Mouse (Mus musculus): Measurements from ENCODE around the gene Olfr543. TPM values are rescaled to one million over a fixed set of nuclear protein-coding genes. Genes with fewer than 3 reads are reported as not detected.
"Not testable (repeated sequence)": the region's sequence is repeated elsewhere in the genome, so short reads cannot be mapped to it uniquely, and the experiment has no call there.

Olfr543 gene
- polyA plus RNA-seq, 1 experiment from 2014 or later = 0.30 TPM

DNA sequence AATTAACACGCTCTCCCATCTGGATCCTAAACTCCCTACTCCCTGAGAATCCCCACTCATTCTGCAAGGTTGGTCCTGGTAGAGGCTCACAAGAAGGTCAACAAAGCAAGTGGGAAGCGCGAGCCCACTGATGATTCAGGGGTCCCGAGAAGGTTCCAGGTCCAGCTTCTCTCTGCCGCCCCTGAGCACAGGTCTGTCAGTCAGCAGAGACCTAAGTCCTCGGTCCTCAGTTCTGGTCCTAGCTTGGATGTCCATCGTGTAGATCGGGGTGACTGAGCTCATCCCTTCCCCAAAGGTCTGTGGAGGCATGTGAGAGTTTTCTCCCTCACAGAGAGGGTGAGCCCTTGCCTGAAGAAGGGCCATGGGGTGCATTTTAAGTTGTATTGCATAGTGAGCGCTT lies 26.6 kb upstream of the Olfr543 start:
- H3K4me2 ChIP-seq (ENCODE audit: low read depth, low read length) = no peak overlapping the region
- no peak overlapping the region for H3K9ac ChIP-seq (ENCODE audit: low read depth, low read length)
- H3K27me3 ChIP-seq (ENCODE audit: control insufficient read depth, insufficient read depth, low read depth, low read length) = no peaks in the 10 kb centered on the region; the same call in 1 of the 2 replicates
- 59% methylated on average over 9 of the region's 9 CpGs for WGBS (ENCODE audit: insufficient replicate concordance)
- no peak overlapping the region for H3K27ac ChIP-seq (ENCODE audit: low read length)
- no peak for ATAC-seq (ENCODE audit: low read depth)
- no peaks in the 10 kb centered on the region for H3K36me3 ChIP-seq (ENCODE audit: control insufficient read depth, insufficient read depth)
- H3K4me1 ChIP-seq (ENCODE audit: control insufficient read depth, low read depth, low read length) = no peaks in the 10 kb centered on the region
- H3K4me3 ChIP-seq (ENCODE audit: low read depth, low read length) = no peak overlapping the region
- H3K9me3 ChIP-seq (replicated peaks; ENCODE audit: control insufficient read depth, low read length) = no peaks in the 10 kb centered on the region

DNA sequence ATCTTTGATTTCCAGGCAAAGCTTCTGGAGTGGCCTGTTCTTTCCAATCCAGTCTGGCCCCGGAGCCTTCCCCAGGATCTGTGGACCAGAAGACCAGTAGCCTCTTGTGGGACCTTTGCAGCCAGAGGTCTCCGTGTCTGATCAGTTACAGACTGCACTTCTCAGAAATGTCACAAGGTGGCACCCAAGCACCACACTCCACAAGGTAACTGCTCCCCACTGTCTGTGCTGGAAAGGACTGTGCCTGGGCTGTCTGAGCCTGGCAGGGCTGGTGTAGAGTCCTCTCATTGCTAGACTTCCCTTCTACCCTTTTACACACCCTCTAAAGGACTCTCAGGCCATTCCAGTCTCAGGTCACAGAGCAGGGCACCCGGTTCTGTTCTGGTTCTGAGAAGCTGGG lies 25.4 kb upstream of the Olfr543 start:
- H3K9ac ChIP-seq (ENCODE audit: low read depth, low read length) = no peak overlapping the region
- no peak overlapping the region for H3K27ac ChIP-seq (ENCODE audit: low read length)
- H3K36me3 ChIP-seq (ENCODE audit: control insufficient read depth, insufficient read depth) = no peaks in the 10 kb centered on the region
- H3K27me3 ChIP-seq (ENCODE audit: control insufficient read depth, insufficient read depth, low read depth, low read length) = no peaks in the 10 kb centered on the region; the same call in 1 of the 2 replicates
- H3K4me2 ChIP-seq (ENCODE audit: low read depth, low read length) = no peak overlapping the region
- H3K9me3 ChIP-seq (replicated peaks; ENCODE audit: control insufficient read depth, low read length) = no peaks in the 10 kb centered on the region
- H3K4me1 ChIP-seq (ENCODE audit: control insufficient read depth, low read depth, low read length) = no peaks in the 10 kb centered on the region
- H3K4me3 ChIP-seq (ENCODE audit: low read depth, low read length) = no peak overlapping the region
- 34% methylated on average over 3 of the region's 3 CpGs for WGBS (ENCODE audit: insufficient replicate concordance)
- ATAC-seq (ENCODE audit: low read depth) = peak; percentile 30; the same call in 1 of the 2 replicates

DNA sequence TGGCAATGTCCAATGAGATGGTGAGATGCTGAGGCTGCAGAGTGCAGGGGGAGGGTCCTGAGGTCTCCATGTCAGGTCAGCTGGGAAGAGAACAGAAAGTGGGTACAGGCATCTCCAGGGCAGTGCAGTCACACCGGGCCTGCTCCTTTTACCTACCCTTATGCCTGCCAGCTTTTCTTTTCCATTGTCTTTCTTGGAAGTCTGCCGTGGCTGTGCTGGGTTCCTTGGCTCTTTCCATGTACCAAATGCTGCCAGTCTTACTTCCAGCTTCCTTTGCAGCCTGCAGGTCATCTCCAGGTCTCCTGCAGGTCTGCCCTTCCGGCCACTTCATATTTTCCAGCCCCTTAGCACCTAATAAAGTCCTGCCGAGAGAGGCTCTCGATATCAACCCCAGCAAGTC lies 20.5 kb upstream of the Olfr543 start:
- Histone ChIP-seq H3K9ac (ENCODE audit: low read depth, low read length) (no peak overlapping the region), H3K4me3 (ENCODE audit: low read depth, low read length) (no peak overlapping the region), H3K27me3 (ENCODE audit: control insufficient read depth, insufficient read depth, low read depth, low read length) (no peaks in the 10 kb centered on the region), H3K4me1 (ENCODE audit: control insufficient read depth, low read depth, low read length) (no peaks in the 10 kb centered on the region), H3K9me3 (replicated peaks; ENCODE audit: control insufficient read depth, low read length) (no peaks in the 10 kb centered on the region), H3K36me3 (ENCODE audit: control insufficient read depth, insufficient read depth) (no peaks in the 10 kb centered on the region), H3K27ac (ENCODE audit: low read length) (no peak overlapping the region), H3K4me2 (ENCODE audit: low read depth, low read length) (no peak overlapping the region)
- WGBS (ENCODE audit: insufficient replicate concordance) = 63% methylated on average over 5 of the region's 5 CpGs
- ATAC-seq (ENCODE audit: low read depth) = no peak

DNA sequence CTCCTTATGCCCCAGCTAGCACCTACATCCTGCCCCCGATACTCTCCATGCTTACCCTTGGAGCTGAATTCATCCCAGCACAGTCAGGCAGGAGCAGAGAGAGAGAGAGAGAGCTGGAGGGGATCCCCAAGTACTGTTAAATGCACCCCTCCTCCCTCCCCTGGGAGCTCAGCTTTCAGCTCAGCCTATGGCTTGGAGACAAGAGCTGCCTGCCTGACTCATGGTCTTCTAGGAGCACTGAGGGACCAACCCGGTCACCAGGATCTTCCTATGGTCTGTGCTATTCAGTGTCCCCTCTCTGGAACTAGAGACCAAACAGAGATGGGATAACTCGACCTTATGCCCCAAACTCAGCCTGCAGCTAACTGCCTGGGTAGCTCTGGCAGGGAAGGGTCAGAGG lies 18.0 kb upstream of the Olfr543 start, which contains the start of gene Olfr545:
Gene Olfr545, minus strand, starts transcription at position 101 of the 400 bp plus-strand sequence.
- no peaks in the 10 kb centered on the region for H3K9me3 ChIP-seq (replicated peaks; ENCODE audit: control insufficient read depth, low read length)
- H3K9ac ChIP-seq (ENCODE audit: low read depth, low read length) = no peak within 1 kb of the TSS
- no peak within 1 kb of the TSS for H3K4me3 ChIP-seq (ENCODE audit: low read depth, low read length)
- H3K4me2 ChIP-seq (ENCODE audit: low read depth, low read length) = no peak within 1 kb of the TSS
- no peak for ATAC-seq (ENCODE audit: low read depth)
- no peak within 1 kb of the TSS for H3K27ac ChIP-seq (ENCODE audit: low read length)
- no peaks in the 10 kb centered on the region for H3K27me3 ChIP-seq (ENCODE audit: control insufficient read depth, insufficient read depth, low read depth, low read length)
- H3K4me1 ChIP-seq (ENCODE audit: control insufficient read depth, low read depth, low read length) = no peaks in the 10 kb centered on the region
- H3K36me3 ChIP-seq (ENCODE audit: control insufficient read depth, insufficient read depth) = no peaks in the 10 kb centered on the region
- 44% methylated on average over 3 of the region's 3 CpGs for WGBS (ENCODE audit: insufficient replicate concordance)

DNA sequence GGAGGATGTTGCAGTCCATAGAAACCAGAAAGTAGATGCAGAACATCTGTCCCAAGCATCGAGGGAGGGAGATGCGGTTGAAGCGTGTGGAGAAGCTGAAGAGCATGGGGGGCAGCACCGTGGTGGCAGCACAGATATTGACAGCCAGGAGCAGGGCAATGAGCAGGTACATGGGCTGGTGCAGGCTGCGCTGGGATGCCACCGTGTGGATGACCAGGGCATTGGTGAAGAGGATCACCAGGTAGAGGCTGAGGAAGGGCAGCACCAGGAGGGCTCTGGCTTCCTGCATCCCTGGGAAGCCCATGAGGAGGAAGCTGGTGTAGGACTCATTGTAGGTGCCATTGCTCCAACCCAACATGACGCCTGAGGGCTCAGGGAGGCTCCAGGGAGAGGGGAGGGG lies 12.9 kb upstream of the Olfr543 start:
- H3K27me3 ChIP-seq (ENCODE audit: control insufficient read depth, insufficient read depth, low read depth, low read length); H3K27ac ChIP-seq (ENCODE audit: low read length); H3K9me3 ChIP-seq (replicated peaks; ENCODE audit: control insufficient read depth, low read length); H3K4me1 ChIP-seq (ENCODE audit: control insufficient read depth, low read depth, low read length); ATAC-seq (ENCODE audit: low read depth); H3K9ac ChIP-seq (ENCODE audit: low read depth, low read length); H3K4me3 ChIP-seq (ENCODE audit: low read depth, low read length); H3K36me3 ChIP-seq (ENCODE audit: control insufficient read depth, insufficient read depth); H3K4me2 ChIP-seq (ENCODE audit: low read depth, low read length): not testable (repeated sequence)
- WGBS (ENCODE audit: insufficient replicate concordance) = 48% methylated on average over 7 of the region's 7 CpGs

DNA sequence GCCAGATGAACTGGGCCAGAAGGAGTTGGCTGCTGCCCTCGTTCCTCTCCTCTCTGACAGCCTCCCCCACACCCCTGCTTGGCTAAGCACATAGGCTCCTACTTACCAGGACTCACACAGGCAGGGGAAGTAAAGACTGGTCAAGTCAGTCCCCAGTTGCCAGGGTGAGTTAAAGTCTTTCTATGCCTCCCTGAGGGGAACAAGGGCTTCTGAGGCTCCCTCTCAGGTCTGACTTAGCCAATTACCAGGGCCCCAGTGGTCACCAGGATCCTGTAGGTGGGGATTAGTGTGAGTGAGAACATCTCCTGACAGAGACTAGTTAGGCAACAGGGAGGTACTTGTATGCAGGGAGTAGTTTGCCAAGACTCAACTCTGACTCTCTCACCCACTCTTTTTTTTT lies 6.7 kb upstream of the Olfr543 start, which contains the start of gene Olfr544:
Gene Olfr544, minus strand, starts transcription at position 153 of the 400 bp plus-strand sequence.
- Histone ChIP-seq H3K27me3 (ENCODE audit: control insufficient read depth, insufficient read depth, low read depth, low read length) (no peaks in the 10 kb centered on the region), H3K4me3 (ENCODE audit: low read depth, low read length) (no peak within 1 kb of the TSS)
- ATAC-seq (ENCODE audit: low read depth) = no peak

DNA sequence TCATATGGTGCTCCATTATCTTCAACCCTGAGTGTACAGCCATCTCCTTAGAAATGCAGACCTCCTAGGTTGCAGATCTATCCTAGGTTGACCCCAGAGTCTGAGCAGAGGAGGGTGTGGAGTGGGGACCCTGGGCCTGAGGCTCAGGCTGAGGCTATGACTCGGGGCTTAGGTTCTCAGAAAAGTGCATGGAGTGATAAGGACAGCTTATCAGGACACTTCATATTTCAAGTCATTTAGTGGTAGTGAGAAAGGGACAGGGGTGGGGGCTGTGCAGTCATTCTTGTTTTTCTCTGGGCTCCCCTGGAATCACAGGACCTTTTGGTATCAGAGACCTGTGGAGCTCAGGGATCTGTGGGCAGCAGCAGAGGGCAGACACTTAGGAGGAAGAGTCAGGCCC lies 4.6 kb upstream of the Olfr543 start:
- no peaks in the 10 kb centered on the region for H3K36me3 ChIP-seq (ENCODE audit: control insufficient read depth, insufficient read depth)
- H3K4me3 ChIP-seq (ENCODE audit: low read depth, low read length) = no peak overlapping the region
- no peaks in the 10 kb centered on the region for H3K27me3 ChIP-seq (ENCODE audit: control insufficient read depth, insufficient read depth, low read depth, low read length)
- H3K4me1 ChIP-seq (ENCODE audit: control insufficient read depth, low read depth, low read length) = peaks cover 11% of the 10 kb centered on the region
- H3K27ac ChIP-seq (ENCODE audit: low read length) = no peak overlapping the region
- no peaks in the 10 kb centered on the region for H3K9me3 ChIP-seq (replicated peaks; ENCODE audit: control insufficient read depth, low read length)
- peak; percentile 70 for ATAC-seq (ENCODE audit: low read depth)
- WGBS (ENCODE audit: insufficient replicate concordance) = 12% methylated on average over 1 of the region's 1 CpGs
- no peak overlapping the region for H3K4me2 ChIP-seq (ENCODE audit: low read depth, low read length)
- no peak overlapping the region for H3K9ac ChIP-seq (ENCODE audit: low read depth, low read length)

More for the DNA sequence above, 6.7 kb upstream of the Olfr543 start, which contains the start of gene Olfr544:
- H3K36me3 ChIP-seq (ENCODE audit: control insufficient read depth, insufficient read depth) = no peaks in the 10 kb centered on the region
- H3K4me2 ChIP-seq (ENCODE audit: low read depth, low read length) = no peak within 1 kb of the TSS
- 41% methylated on average over 1 of the region's 1 CpGs for WGBS (ENCODE audit: insufficient replicate concordance)
- H3K9ac ChIP-seq (ENCODE audit: low read depth, low read length) = no peak within 1 kb of the TSS
- H3K27ac ChIP-seq (ENCODE audit: low read length) = no peak within 1 kb of the TSS
- no peaks in the 10 kb centered on the region for H3K9me3 ChIP-seq (replicated peaks; ENCODE audit: control insufficient read depth, low read length)
- H3K4me1 ChIP-seq (ENCODE audit: control insufficient read depth, low read depth, low read length) = peaks cover 11% of the 10 kb centered on the region

DNA sequence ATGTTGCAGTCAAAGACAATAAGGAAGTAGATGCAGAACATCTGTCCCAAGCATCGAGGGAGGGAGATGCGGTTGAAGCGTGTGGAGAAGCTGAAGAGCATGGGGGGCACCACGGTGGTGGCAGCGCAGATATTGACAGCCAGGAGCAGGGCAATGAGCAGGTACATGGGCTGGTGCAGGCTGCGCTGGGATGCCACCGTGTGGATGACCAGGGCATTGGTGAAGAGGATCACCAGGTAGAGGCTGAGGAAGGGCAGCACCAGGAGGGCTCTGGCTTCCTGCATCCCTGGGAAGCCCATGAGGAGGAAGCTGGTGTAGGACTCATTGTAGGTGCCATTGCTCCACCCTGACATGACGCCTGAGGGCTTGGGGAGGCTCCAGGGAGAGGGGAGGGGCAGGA lies 3.3 kb upstream of the Olfr543 start:
- not testable (repeated sequence) for H3K36me3 ChIP-seq (ENCODE audit: control insufficient read depth, insufficient read depth); H3K27me3 ChIP-seq (ENCODE audit: control insufficient read depth, insufficient read depth, low read depth, low read length); H3K27ac ChIP-seq (ENCODE audit: low read length); H3K4me2 ChIP-seq (ENCODE audit: low read depth, low read length); H3K9ac ChIP-seq (ENCODE audit: low read depth, low read length); H3K4me3 ChIP-seq (ENCODE audit: low read depth, low read length); H3K9me3 ChIP-seq (replicated peaks; ENCODE audit: control insufficient read depth, low read length); ATAC-seq (ENCODE audit: low read depth)
- H3K4me1 ChIP-seq (ENCODE audit: control insufficient read depth, low read depth, low read length) = peaks cover 11% of the 10 kb centered on the region
- 56% methylated on average over 8 of the region's 8 CpGs for WGBS (ENCODE audit: insufficient replicate concordance)

DNA sequence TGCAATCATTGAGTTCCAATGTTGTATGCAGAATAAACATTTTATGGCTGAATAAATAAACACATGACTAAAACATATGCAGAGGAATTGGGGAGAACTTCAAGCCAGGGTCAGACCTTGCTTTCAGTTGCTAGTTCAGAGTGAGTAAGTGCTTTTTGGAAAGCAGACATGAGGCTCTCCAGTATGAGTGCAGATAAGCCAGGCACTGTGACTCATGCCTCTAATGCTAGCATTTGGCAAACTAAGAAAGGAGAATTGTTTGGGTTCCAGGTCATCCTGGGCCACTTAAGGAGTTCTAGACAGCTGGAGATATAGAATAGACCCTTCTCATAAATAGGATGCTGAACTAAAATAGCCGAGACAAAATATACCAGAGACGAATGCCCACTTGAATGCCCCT lies 2.2 kb upstream of the Olfr543 start:
- WGBS (ENCODE audit: insufficient replicate concordance) = 59% methylated on average over 2 of the region's 2 CpGs
- no peak overlapping the region for H3K9ac ChIP-seq (ENCODE audit: low read depth, low read length)
- no peak for ATAC-seq (ENCODE audit: low read depth)

More for the DNA sequence above, 2.2 kb upstream of the Olfr543 start:
- no peaks in the 10 kb centered on the region for H3K27me3 ChIP-seq (ENCODE audit: control insufficient read depth, insufficient read depth, low read depth, low read length)
- H3K4me2 ChIP-seq (ENCODE audit: low read depth, low read length) = no peak overlapping the region
- no peaks in the 10 kb centered on the region for H3K9me3 ChIP-seq (replicated peaks; ENCODE audit: control insufficient read depth, low read length)
- peaks cover 11% of the 10 kb centered on the region for H3K4me1 ChIP-seq (ENCODE audit: control insufficient read depth, low read depth, low read length)
- no peak overlapping the region for H3K4me3 ChIP-seq (ENCODE audit: low read depth, low read length)
- no peak overlapping the region for H3K27ac ChIP-seq (ENCODE audit: low read length)
- no peaks in the 10 kb centered on the region for H3K36me3 ChIP-seq (ENCODE audit: control insufficient read depth, insufficient read depth)
